Mouse (Mus musculus): ENCODE results near the gene Ndufs4.
"Not testable (repeated sequence)": the region's sequence is repeated elsewhere in the genome, so short reads cannot be mapped to it uniquely, and the experiment has no call there.

The Ndufs4 gene

GRCm38 (mm10) chr13:114343001-114343400 lies 45.1 kb downstream of the Ndufs4 start:
- no peak for DNase-seq (ENCODE audit: low spot score in 2 of 2)

- DNase-seq (ENCODE audit: low spot score in 2 of 2) = no peak
These were observed 68.1 kb downstream of the Ndufs4 start for GRCm38 (mm10) chr13:114319835-114320389.

- DNase-seq (ENCODE audit: low spot score in 2 of 2) = no peak
These were observed 68.9 kb downstream of the Ndufs4 start for GRCm38 (mm10) chr13:114319136-114319535.

- DNase-seq (ENCODE audit: low spot score in 2 of 2) = no peak
These were observed 72.7 kb downstream of the Ndufs4 start for GRCm38 (mm10) chr13:114315374-114315773.

- no peak for DNase-seq (ENCODE audit: low spot score in 2 of 2)
These were observed 73.1 kb downstream of the Ndufs4 start for GRCm38 (mm10) chr13:114314953-114315352.

- DNase-seq (ENCODE audit: low spot score in 2 of 2) = no peak
These were observed 77.5 kb downstream of the Ndufs4 start for GRCm38 (mm10) chr13:114310591-114310990.

- no peak for DNase-seq (ENCODE audit: low spot score in 2 of 2)
These were observed 83.4 kb downstream of the Ndufs4 start for GRCm38 (mm10) chr13:114304684-114305083.

- no peak for DNase-seq (ENCODE audit: low spot score in 2 of 2)
These were observed 84.4 kb downstream of the Ndufs4 start for GRCm38 (mm10) chr13:114303466-114304175.

GRCm38 (mm10) chr13:114297761-114298160 lies 90.3 kb downstream of the Ndufs4 start:
- DNase-seq (ENCODE audit: low spot score in 2 of 2) = no peak

GRCm38 (mm10) chr13:114296556-114296955 lies 91.5 kb downstream of the Ndufs4 start:
- no peak for DNase-seq (ENCODE audit: low spot score in 2 of 2)

- no peak for DNase-seq (ENCODE audit: low spot score in 2 of 2)
These were observed 98.6 kb downstream of the Ndufs4 start for GRCm38 (mm10) chr13:114289411-114289810.

- no peak for DNase-seq (ENCODE audit: low spot score in 2 of 2)
These were observed 99.5 kb downstream of the Ndufs4 start for GRCm38 (mm10) chr13:114288511-114288910.

- not testable (repeated sequence) for DNase-seq (ENCODE audit: low spot score in 2 of 2)
These were observed 109.4 kb downstream of the Ndufs4 start for GRCm38 (mm10) chr13:114278690-114279089.

- no peak for DNase-seq (ENCODE audit: low spot score in 2 of 2)
These were observed 110.8 kb downstream of the Ndufs4 start for GRCm38 (mm10) chr13:114277277-114277676.

GRCm38 (mm10) chr13:114271410-114272105 lies 116.5 kb downstream of the Ndufs4 start:
- no peak for DNase-seq (ENCODE audit: low spot score in 2 of 2)

- no peak for DNase-seq (ENCODE audit: low spot score in 2 of 2)
These were observed 120.3 kb downstream of the Ndufs4 start for GRCm38 (mm10) chr13:114267741-114268140.

GRCm38 (mm10) chr13:114260486-114261205 lies 127.4 kb downstream of the Ndufs4 start:
- no peak for DNase-seq (ENCODE audit: low spot score in 2 of 2)

GRCm38 (mm10) chr13:114254697-114255096 lies 133.4 kb downstream of the Ndufs4 start:
- no peak for DNase-seq (ENCODE audit: low spot score in 2 of 2)
